Mouse (Mus musculus) frontal cortex, postnatal 25 days (tissue): ENCODE results near the gene C1qtnf1.
A peak's percentile ranks its signal among the peaks of the same experiment; 100 is the strongest.
"Not testable (repeated sequence)": the region's sequence is repeated elsewhere in the genome, so short reads cannot be mapped to it uniquely, and the experiment has no call there.

Experiments
- DNase-seq, 2 experiments: peaks; one replicate each; pipeline ENCODE4 v3.0.0; 2022; ENCODE audit warnings: low spot score in 2 of 2

The C1qtnf1 gene

GRCm38 (mm10) chr11:118427986-118428385 lies at the start of gene C1qtnf1:
C1qtnf1 (plus strand) TSS chr11:118428203.
- DNase-seq: no peak

- DNase-seq: no peak
These were observed 49.3 kb upstream of the C1qtnf1 start for GRCm38 (mm10) chr11:118378656-118379055.

GRCm38 (mm10) chr11:118379251-118380009 lies 48.6 kb upstream of the C1qtnf1 start:
- DNase-seq: peak; percentile 71 to 78

GRCm38 (mm10) chr11:118387816-118388215 lies 40.2 kb upstream of the C1qtnf1 start:
- DNase-seq: not testable (repeated sequence)

- no peak for DNase-seq
These were observed 34.0 kb upstream of the C1qtnf1 start for GRCm38 (mm10) chr11:118393991-118394390.

- DNase-seq: no peak
These were observed 33.5 kb upstream of the C1qtnf1 start for GRCm38 (mm10) chr11:118394538-118394937.

GRCm38 (mm10) chr11:118397806-118398530 lies 30.0 kb upstream of the C1qtnf1 start:
- DNase-seq: no peak

GRCm38 (mm10) chr11:118399891-118400565 lies 28.0 kb upstream of the C1qtnf1 start:
- no peak for DNase-seq

- no peak for DNase-seq
These were observed 27.5 kb upstream of the C1qtnf1 start for GRCm38 (mm10) chr11:118400566-118400936.

GRCm38 (mm10) chr11:118401195-118401594 lies 26.8 kb upstream of the C1qtnf1 start:
- no peak for DNase-seq

- DNase-seq: no peak
These were observed 26.2 kb upstream of the C1qtnf1 start, which contains the start of gene Lgals3bp for GRCm38 (mm10) chr11:118401760-118402280. Lgals3bp (minus strand) TSS chr11:118402092.

GRCm38 (mm10) chr11:118403183-118403582 lies 24.8 kb upstream of the C1qtnf1 start:
- no peak for DNase-seq

- no peak for DNase-seq
These were observed 23.8 kb upstream of the C1qtnf1 start for GRCm38 (mm10) chr11:118403951-118404899.

GRCm38 (mm10) chr11:118405311-118405710 lies 22.7 kb upstream of the C1qtnf1 start:
- no peak for DNase-seq

- no peak for DNase-seq
These were observed 21.5 kb upstream of the C1qtnf1 start for GRCm38 (mm10) chr11:118406521-118406920.

- DNase-seq: no peak
These were observed 20.6 kb upstream of the C1qtnf1 start for GRCm38 (mm10) chr11:118407318-118407910.

GRCm38 (mm10) chr11:118408051-118408740 lies 19.8 kb upstream of the C1qtnf1 start:
- DNase-seq: no peak

GRCm38 (mm10) chr11:118409106-118410072 lies 18.6 kb upstream of the C1qtnf1 start:
- no peak for DNase-seq

GRCm38 (mm10) chr11:118410073-118410444 lies 17.9 kb upstream of the C1qtnf1 start:
- DNase-seq: no peak
